ENCODE assay signal across 33 mouse cellular contexts in the genomic region with DNA sequence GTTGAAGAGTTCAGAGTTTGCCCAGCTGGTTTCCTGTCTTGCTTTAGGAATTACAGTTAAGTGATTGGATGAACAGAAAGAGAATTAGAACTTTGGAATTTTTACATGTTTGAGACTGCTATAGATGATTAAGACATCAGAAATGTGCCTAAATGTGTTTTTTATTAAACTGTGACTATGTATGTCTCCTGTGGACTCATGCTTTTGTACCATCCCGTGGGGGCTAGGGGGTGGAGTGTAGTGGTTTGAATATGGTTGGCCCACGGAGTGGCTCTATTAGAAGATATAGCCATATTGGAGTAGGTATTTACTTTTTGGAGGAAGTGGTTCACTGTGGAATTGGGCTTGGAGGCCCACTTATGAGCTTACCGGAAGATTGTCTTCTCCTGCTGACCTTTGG. TPM values are rescaled to one million over a fixed set of nuclear protein-coding genes. Genes with fewer than 3 reads are reported as not detected.
"Had no signal": no experiment of that assay in that cellular context is flagged by ENCODE, and none has a peak within 500 bp of the region (broad histone marks: within the 10 kb centered on the region; RNA-seq: fewer than 3 reads in every experiment).

No protein-coding gene starts in this region.

- DNase-seq: cerebellum, adult 9-11 months; cerebellum, postnatal 10 days; cerebellum, postnatal 14 days; cerebellum, postnatal 25 days; cerebellum, postnatal 36 days; embryo, embryonic 11 days; forebrain, postnatal 0 days; gastrocnemius, adult 2 months; gastrocnemius, postnatal 10 days; gastrocnemius, postnatal 14 days; gastrocnemius, postnatal 25 days; gastrocnemius, postnatal 36 days; heart, adult 11 months; heart, adult 18-20 months; heart, adult 2 months had no signal

- ATAC-seq: forebrain, embryonic 13.5 days; forebrain, embryonic 14.5 days; forebrain, embryonic 15.5 days; forebrain, embryonic 16.5 days; forebrain, postnatal 0 days had no signal

RNA-seq across cellular contexts. Expression of a gene that starts 18.7 kb away (rescaled TPM):
- polyA plus RNA-seq: cortical plate, adult 2 months; embryonic facial prominence, embryonic 10.5 days; embryonic facial prominence, embryonic 11.5 days; embryonic facial prominence, embryonic 12.5 days; embryonic facial prominence, embryonic 13.5 days; embryonic facial prominence, embryonic 14.5 days; embryonic facial prominence, embryonic 15.5 days; erythroblast, embryonic 14.5 days; forebrain, embryonic 10.5 days; forebrain, embryonic 11.5 days; forebrain, embryonic 12.5 days; forebrain, embryonic 13.5 days; forebrain, embryonic 14.5 days; forebrain, embryonic 15.5 days; forebrain, embryonic 16.5 days; forebrain, postnatal 0 days; frontal cortex, adult 2 months; heart, adult 2 months; heart, embryonic 10.5 days had no signal

RNA-seq across cellular contexts. Expression of a gene that starts 18.7 kb away (rescaled TPM):
- polyA plus RNA-seq: cortical plate, adult 2 months; embryonic facial prominence, embryonic 10.5 days; embryonic facial prominence, embryonic 11.5 days; embryonic facial prominence, embryonic 12.5 days; embryonic facial prominence, embryonic 13.5 days; forebrain, embryonic 10.5 days; forebrain, embryonic 11.5 days; forebrain, embryonic 12.5 days; forebrain, embryonic 13.5 days; forebrain, embryonic 14.5 days; forebrain, embryonic 15.5 days; forebrain, embryonic 16.5 days; forebrain, postnatal 0 days; frontal cortex, adult 2 months; heart, embryonic 10.5 days had no signal

RNA-seq across cellular contexts. Expression of a gene that starts 25.9 kb away (rescaled TPM):
- polyA plus RNA-seq: cortical plate, adult 2 months; embryonic facial prominence, embryonic 10.5 days; embryonic facial prominence, embryonic 11.5 days; embryonic facial prominence, embryonic 12.5 days; embryonic facial prominence, embryonic 13.5 days; embryonic facial prominence, embryonic 14.5 days; embryonic facial prominence, embryonic 15.5 days; erythroblast, embryonic 14.5 days; forebrain, embryonic 10.5 days; forebrain, embryonic 11.5 days; forebrain, embryonic 12.5 days; forebrain, embryonic 13.5 days; forebrain, embryonic 14.5 days; forebrain, embryonic 15.5 days; forebrain, embryonic 16.5 days; forebrain, postnatal 0 days; frontal cortex, adult 2 months; gonadal fat pad, adult 2 months; heart, adult 2 months; heart, embryonic 10.5 days had no signal
